8 mouse cellular contexts compared by ENCODE assay signal in genomic region chr11:110268244-110268844, GRCm38 (mm10). TPM values are rescaled to one million over a fixed set of nuclear protein-coding genes. Genes with fewer than 3 reads are reported as not detected.
DNase-seq lines count a peak whose midpoint lies in the region; ATAC-seq lines count a peak whose summit lies in the region.

No protein-coding gene starts in this region.

- H3K27me3 ChIP-seq in intestine, embryonic 14.5 days (replicated peaks; ENCODE audit: control insufficient read depth, insufficient read depth, low read length) = no peaks in the 10 kb centered on the region
- no peaks in the 10 kb centered on the region for H3K27me3 ChIP-seq in midbrain, embryonic 10.5 days (ENCODE audit: low read depth, poor library complexity, severe bottlenecking)

- no peaks in the 10 kb centered on the region for H3K9me3 ChIP-seq in intestine, embryonic 14.5 days (ENCODE audit: control insufficient read depth, low read length)
- no peaks in the 10 kb centered on the region for H3K9me3 ChIP-seq in midbrain, embryonic 10.5 days (replicated peaks)

- peak; percentile 87 for DNase-seq in adrenal gland, adult 2 months
- DNase-seq in embryo, embryonic 10.5 days (ENCODE audit: low spot score) = peak; percentile 95
- peak; percentile 71 for DNase-seq in gastrocnemius, postnatal 25 days
- DNase-seq in intestine, embryonic 14.5 days (ENCODE audit: low spot score) = peak; percentile 99
- peak; percentile 69 to 83 for DNase-seq in left cerebral cortex, postnatal 14 days (ENCODE audit: low spot score in 2 of 2)
- DNase-seq in midbrain, embryonic 10.5 days (ENCODE audit: low spot score) = peak; percentile 88
- peak; percentile 72 for DNase-seq in right cerebral cortex, postnatal 25 days
- DNase-seq in urinary bladder, postnatal 4 days (ENCODE audit: low spot score in 2 of 2) = peak; percentile 75 to 94

- no peaks in the 10 kb centered on the region for H3K4me1 ChIP-seq in intestine, embryonic 14.5 days (replicated peaks; ENCODE audit: control insufficient read depth, insufficient read depth, low read length)
- H3K4me1 ChIP-seq in midbrain, embryonic 10.5 days = peaks cover 3% of the 10 kb centered on the region; the same call in 1 of the 2 replicates

- H3K4me3 ChIP-seq in intestine, embryonic 14.5 days (ENCODE audit: low read depth, low read length) = no peak overlapping the region
- H3K4me3 ChIP-seq in midbrain, embryonic 10.5 days = no peak overlapping the region

- H3K9ac ChIP-seq in intestine, embryonic 14.5 days (ENCODE audit: low read length) = no peak overlapping the region

- no peak overlapping the region for H3K27ac ChIP-seq in intestine, embryonic 14.5 days (ENCODE audit: low read depth)
- peak overlapping the region; percentile 56; the same call in 1 of the 2 replicates for H3K27ac ChIP-seq in midbrain, embryonic 10.5 days (replicated peaks)

- no peaks in the 10 kb centered on the region for H3K36me3 ChIP-seq in intestine, embryonic 14.5 days (ENCODE audit: control insufficient read depth, insufficient read depth, low read length)
- no peaks in the 10 kb centered on the region for H3K36me3 ChIP-seq in midbrain, embryonic 10.5 days

- H3K4me2 ChIP-seq in intestine, embryonic 14.5 days (ENCODE audit: low read length) = no peak overlapping the region

- intact Hi-C loops in left cerebral cortex, postnatal 14 days (cut with DNase I) = loop anchor here (5.0 to 10.0 kb wide), 2 partner anchors 164 to 376 kb away; no protein-coding TSS in a partner anchor

- ATAC-seq in intestine, embryonic 14.5 days (replicated peaks; ENCODE audit: low FRiP score, low TSS enrichment, low read depth) = peak; percentile 58

- 34% methylated on average over 8 of the region's 8 CpGs for WGBS in intestine, embryonic 14.5 days
- 46% methylated on average over 8 of the region's 8 CpGs for WGBS in midbrain, embryonic 10.5 days

RNA-seq across cellular contexts. Expression of gene Abca6, which starts 16.8 kb away (rescaled TPM):
- total RNA-seq in adrenal gland, adult 2 months (2021) = 1 to 10 TPM; 2.1 to 3.5 TPM
- 0.11 and 0.15 TPM in 2 replicates for polyA plus RNA-seq in adrenal gland, adult 2 months (2012; rRNA removed)
- 1 to 10 TPM; 2.1 to 2.5 TPM for total RNA-seq in gastrocnemius, postnatal 25 days (2021)
- 0.31 and 0.48 TPM in 2 replicates for polyA plus RNA-seq in intestine, embryonic 14.5 days (2014; fragmentation: Nextera tagmentation; extraction: Ambion mirVana)
- total RNA-seq in left cerebral cortex, postnatal 14 days (2021) = 1 to 10 TPM; 1.2 to 1.5 TPM
- 0.07 and 0.14 TPM in 2 replicates for polyA plus RNA-seq in midbrain, embryonic 10.5 days (2016; fragmentation: Nextera tagmentation; extraction: Ambion mirVana)
